Mouse (Mus musculus) kidney, adult 2 months (tissue): Measurements from ENCODE around the gene Dact2. TPM values are rescaled to one million over a fixed set of nuclear protein-coding genes. Genes with fewer than 3 reads are reported as not detected.

Experiments used
- DNase-seq: peaks from one replicate; pipeline ENCODE4 v3.0.0; 2021
- H3K27ac ChIP-seq: fragments of 200-500 bp; 2 replicates; pipeline ENCODE4 v1.5.1; 2012; ENCODE audit warnings: low read depth, low read length, control low read depth, inconsistent platforms; ENCODE audit not compliant: insufficient read depth
- H3K27me3 ChIP-seq: fragments of 200-500 bp; replicated peaks from 2 replicates; pipeline ENCODE4 v1.6.1; 2012; ENCODE audit warnings: mild to moderate bottlenecking, moderate library complexity, low read length, inconsistent platforms; ENCODE audit not compliant: control insufficient read depth, insufficient read depth
- H3K36me3 ChIP-seq: fragments of 200-500 bp; 2 replicates; pipeline ENCODE4 v1.6.1; 2012; ENCODE audit warnings: mild to moderate bottlenecking, moderate library complexity, low read length, inconsistent platforms; ENCODE audit not compliant: control insufficient read depth, insufficient read depth
- H3K4me1 ChIP-seq: fragments of 200-500 bp; 2 replicates; pipeline ENCODE4 v1.6.1; 2011; ENCODE audit warnings: low read length; ENCODE audit not compliant: control insufficient read depth, insufficient read depth
- H3K4me3 ChIP-seq: fragments of 200-500 bp; 2 replicates; pipeline ENCODE4 v1.5.1; 2011; ENCODE audit warnings: mild to moderate bottlenecking, low read depth, low read length, control low read depth; ENCODE audit not compliant: insufficient read depth
- CTCF ChIP-seq: fragments of 200-500 bp; conservative IDR thresholded peaks from 2 replicates; pipeline ENCODE4 v1.5.1; 2011; ENCODE audit warnings: low read depth, mild to moderate bottlenecking, control low read depth, low read length, moderate library complexity, mixed read lengths; ENCODE audit not compliant: insufficient read depth, insufficient read length
- POLR2A ChIP-seq: fragments of 200-500 bp; IDR thresholded peaks from one replicate; pipeline ENCODE4 v1.6.1; 2011; ENCODE audit warnings: low read depth, low read length, control low read depth
- WGBS: fragments of 180-500 bp; shearing (Covaris S2); methylation state at CpG from one replicate; pipeline ENCODE4 v1.1.7; 2018; 5-methylcytosine and 5-hydroxymethylcytosine counted together
- polyA plus RNA-seq: library from polyadenylated mRNA; depleted of rRNA; stranded (reverse); fragments of >200 nt; gene quantifications from 2 replicates; pipeline ENCODE4 v1.2.3, GENCODE M21; 2012

Dact2 gene
- polyA plus RNA-seq, 1 experiment: 24.2 TPM

GRCm38 (mm10) chr17:14227601-14228000, 23.5 kb upstream of the Dact2 start:
- Histone ChIP-seq H3K36me3 (no peaks in the 10 kb centered on the region), H3K4me1 (no peaks in the 10 kb centered on the region), H3K27me3 (no peaks in the 10 kb centered on the region), H3K27ac (no peak overlapping the region), H3K4me3 (no peak overlapping the region)
- DNase-seq: no peak
- WGBS: 38% methylated on average over 6 of the region's 6 CpGs
- TF ChIP-seq POLR2A (no peak), CTCF (no peak)

DNA sequence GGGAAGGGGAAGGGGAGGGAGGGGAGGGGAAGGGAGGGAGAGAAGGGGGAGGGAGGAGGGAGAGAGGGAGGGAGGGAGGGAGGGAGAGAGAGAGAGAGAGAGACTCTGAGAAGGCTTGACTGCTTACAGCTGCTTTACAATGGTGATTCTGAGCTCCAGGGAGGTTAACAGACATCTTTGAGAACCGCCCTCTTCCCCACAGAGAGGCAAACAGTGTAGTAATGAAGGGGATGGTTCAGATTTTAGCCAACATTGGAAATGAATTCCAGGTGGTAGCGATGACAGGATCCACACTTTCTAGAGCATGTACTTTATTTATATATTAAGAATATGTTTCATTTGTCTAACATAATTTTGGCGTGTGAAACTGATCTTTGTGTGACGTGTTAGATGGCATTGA, 22.7 kb upstream of the Dact2 start:
- H3K27ac ChIP-seq: no peak overlapping the region
- no peak overlapping the region for H3K4me3 ChIP-seq
- WGBS: 40% methylated on average over 4 of the region's 4 CpGs
- no peak for TF ChIP-seq CTCF
- no peak for TF ChIP-seq POLR2A
- H3K36me3 ChIP-seq: no peaks in the 10 kb centered on the region
- no peak for DNase-seq
- H3K27me3 ChIP-seq: no peaks in the 10 kb centered on the region
- no peaks in the 10 kb centered on the region for H3K4me1 ChIP-seq

- Histone ChIP-seq H3K4me1 (no peaks in the 10 kb centered on the region), H3K36me3 (no peaks in the 10 kb centered on the region), H3K4me3 (no peak overlapping the region), H3K27ac (no peak overlapping the region), H3K27me3 (no peaks in the 10 kb centered on the region)
- TF ChIP-seq CTCF (no peak), POLR2A (no peak)
- no peak for DNase-seq
- WGBS: 73% methylated on average over 9 of the region's 9 CpGs
These were observed 22.0 kb upstream of the Dact2 start for GRCm38 (mm10) chr17:14225982-14226652.

GRCm38 (mm10) chr17:14221893-14222615, 17.9 kb upstream of the Dact2 start:
- Histone ChIP-seq H3K4me3 (no peak overlapping the region), H3K4me1 (no peaks in the 10 kb centered on the region), H3K27me3 (no peaks in the 10 kb centered on the region), H3K36me3 (no peaks in the 10 kb centered on the region), H3K27ac (no peak overlapping the region)
- DNase-seq: no peak
- TF ChIP-seq CTCF (no peak), POLR2A (no peak)
- 36% methylated on average over 11 of the region's 11 CpGs for WGBS

DNA sequence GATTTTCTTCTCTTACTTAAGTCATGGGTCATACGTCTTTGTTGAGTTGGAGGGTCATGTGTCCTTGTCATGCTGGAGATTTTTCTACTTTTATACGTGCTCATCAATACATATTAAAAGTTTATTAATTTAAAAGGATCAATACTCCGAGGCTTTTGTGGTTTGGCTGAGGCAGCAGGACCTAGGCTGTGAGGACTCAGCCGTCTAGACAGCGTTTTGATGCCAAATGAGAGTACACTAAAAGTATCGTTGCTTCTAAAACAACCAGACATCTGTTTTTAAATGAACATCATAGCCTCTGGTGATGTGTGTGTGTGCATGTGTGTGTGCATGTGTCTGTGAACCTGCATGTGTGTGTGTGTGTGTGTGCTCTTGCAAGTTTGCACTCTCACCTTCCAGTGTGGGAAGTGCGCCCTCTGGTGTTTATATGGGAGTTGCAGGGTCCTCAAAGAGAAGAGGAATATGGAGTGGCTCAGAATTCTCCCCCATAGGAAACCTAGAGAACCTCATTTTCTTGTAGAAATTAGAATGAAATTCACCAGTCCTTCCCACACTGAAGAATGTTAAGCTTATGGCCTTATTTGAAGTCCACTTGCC, 16.6 kb upstream of the Dact2 start:
- Histone ChIP-seq H3K4me3 (no peak overlapping the region), H3K36me3 (no peaks in the 10 kb centered on the region), H3K4me1 (no peaks in the 10 kb centered on the region), H3K27me3 (no peaks in the 10 kb centered on the region), H3K27ac (no peak overlapping the region)
- WGBS: 61% methylated on average over 7 of the region's 7 CpGs
- TF ChIP-seq CTCF: peak; percentile 88
- TF ChIP-seq POLR2A: no peak
- DNase-seq: peak; percentile 59

DNA sequence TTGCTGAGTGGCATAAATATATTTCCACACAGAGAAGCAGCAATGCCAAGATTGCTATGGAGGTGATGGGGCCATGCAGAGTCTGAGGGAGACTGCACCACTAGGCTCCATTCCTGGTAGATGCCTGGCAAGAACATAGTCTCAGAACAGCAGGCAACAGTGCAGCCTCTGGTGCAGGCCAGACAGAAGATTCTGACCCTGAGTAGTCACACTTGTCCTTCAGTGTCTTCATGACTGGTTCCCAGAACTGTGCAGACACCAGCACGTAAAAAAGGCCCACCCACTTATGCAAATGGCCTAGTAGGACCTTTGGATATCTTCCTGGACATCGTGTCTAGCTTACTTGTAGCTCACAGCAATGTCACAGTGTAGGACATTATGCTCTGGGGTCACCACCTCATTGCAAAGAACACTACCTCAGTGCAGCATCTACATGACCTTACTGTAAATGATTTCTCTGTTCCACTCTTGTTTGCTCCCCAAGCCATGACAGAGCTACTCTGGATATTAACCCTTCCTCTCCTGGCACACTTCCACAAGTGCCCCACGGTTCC, 9.9 kb upstream of the Dact2 start:
- 30% methylated on average over 3 of the region's 3 CpGs for WGBS
- no peaks in the 10 kb centered on the region for H3K27me3 ChIP-seq
- 0 out of 2 replicates have a peak, but pooled peaks cover 2% of the 10 kb centered on the region for H3K4me1 ChIP-seq
- H3K4me3 ChIP-seq: no peak overlapping the region
- H3K36me3 ChIP-seq: no peaks in the 10 kb centered on the region
- no peak overlapping the region for H3K27ac ChIP-seq
- TF ChIP-seq CTCF (no peak), POLR2A (no peak)
- DNase-seq: peak; percentile 38

GRCm38 (mm10) chr17:14212796-14213195, 8.7 kb upstream of the Dact2 start:
- Histone ChIP-seq H3K27me3 (no peaks in the 10 kb centered on the region), H3K36me3 (no peaks in the 10 kb centered on the region), H3K4me1 (0 out of 2 replicates have a peak, but pooled peaks cover 2% of the 10 kb centered on the region), H3K4me3 (no peak overlapping the region), H3K27ac (no peak overlapping the region)
- DNase-seq: peak; percentile 73
- WGBS: 43% methylated on average over 7 of the region's 7 CpGs
- TF ChIP-seq POLR2A: no peak
- no peak for TF ChIP-seq CTCF
